Mouse (Mus musculus) left cerebral cortex, adult 2 months (tissue): ENCODE results near the gene Prr3. TPM values are rescaled to one million over a fixed set of nuclear protein-coding genes. Genes with fewer than 3 reads are reported as not detected.

Source experiments
- DNase-seq, 2 experiments: peaks; one replicate each; pipeline ENCODE4 v3.0.0; 2021 to 2022; ENCODE audit warnings: low spot score in 2 of 2, mixed read lengths in 1 of 2; ENCODE audit errors: extremely low spot score in 1 of 2
- H3K27ac ChIP-seq: fragments of 200-600 bp; 2 replicates; pipeline ENCODE4 v1.8.1; 2022
- H3K4me3 ChIP-seq: fragments of 200-600 bp; 2 replicates; pipeline ENCODE4 v1.8.1; 2022
- CTCF ChIP-seq: fragments of 200-600 bp; IDR thresholded peaks from 2 replicates; pipeline ENCODE4 v1.8.1; 2022; ENCODE audit warnings: antibody characterized with exemption, mild to moderate bottlenecking, moderate library complexity
- intact Hi-C: fragments of 180-260 bp; cut with DNase I; formaldehyde crosslinking; loops from one replicate; pipeline ENCODE4 v1.15.1; 2025
- total RNA-seq, 2 experiments: library from RNA; stranded (reverse); gene quantifications; 2 replicates each; pipeline ENCODE4 v1.2.3; 2021

Prr3 gene
- total RNA-seq, 2 experiments from 2014 or later: 40.8 to 43.9 TPM

- DNase-seq: no peak
- H3K4me3 ChIP-seq: peak overlapping the region; percentile 28
- no peak for TF ChIP-seq CTCF
- intact Hi-C loops: loop anchor here (1.0 to 5.0 kb wide), 3 partner anchors 37 to 194 kb away; partner anchors contain the start of gene H2-T3
- H3K27ac ChIP-seq: peak overlapping the region; percentile 38; the same call in 1 of the 2 replicates
Measured at GRCm38 (mm10) chr17:35997713-35998510, 17.9 kb upstream of the Prr3 start.

DNA sequence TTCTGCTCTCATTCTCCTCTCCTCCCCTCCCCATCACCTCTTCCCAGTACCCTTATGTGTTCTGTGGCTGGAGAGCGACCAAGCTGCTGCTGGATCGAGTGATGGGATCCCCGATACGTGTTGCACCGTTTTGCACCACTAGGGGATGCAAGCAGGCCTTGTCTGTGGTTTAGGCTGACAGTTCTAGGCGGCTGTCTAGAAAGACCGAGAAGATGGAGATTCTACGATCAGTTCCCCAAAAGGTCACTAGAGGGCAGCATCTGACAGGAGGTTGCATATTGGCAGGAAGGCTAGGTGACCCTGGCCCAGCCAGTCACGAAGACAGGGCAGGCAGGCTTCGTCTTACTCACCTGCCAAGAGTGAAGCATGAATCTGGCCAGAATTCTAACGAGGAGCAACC is 16.9 kb upstream of the Prr3 start:
- H3K4me3 ChIP-seq: peak overlapping the region; percentile 28
- peak overlapping the region; percentile 38 for H3K27ac ChIP-seq
- DNase-seq: peak; percentile 92 to 96
- peak; percentile 98 for TF ChIP-seq CTCF
- intact Hi-C loops: loop anchor here (1.0 to 5.0 kb wide), 3 partner anchors 38 to 195 kb away; partner anchors contain the start of gene H2-T3

GRCm38 (mm10) chr17:35994879-35995240 is 14.8 kb upstream of the Prr3 start:
- intact Hi-C loops: loop anchor here (5.0 kb wide), 1 partner anchor 197 kb away; the partner anchor contains the start of gene H2-T3
- Histone ChIP-seq H3K4me3 (peak overlapping the region; percentile 54), H3K27ac (peak overlapping the region; percentile 61)
- no peak for TF ChIP-seq CTCF
- no peak for DNase-seq

- no peak for TF ChIP-seq CTCF
- H3K27ac ChIP-seq: peak overlapping the region; percentile 61
- intact Hi-C loops: no loop called here
- H3K4me3 ChIP-seq: peak overlapping the region; percentile 54
- DNase-seq: peak; percentile 73 to 81
Measured at GRCm38 (mm10) chr17:35994175-35994878, 14.3 kb upstream of the Prr3 start.

DNA sequence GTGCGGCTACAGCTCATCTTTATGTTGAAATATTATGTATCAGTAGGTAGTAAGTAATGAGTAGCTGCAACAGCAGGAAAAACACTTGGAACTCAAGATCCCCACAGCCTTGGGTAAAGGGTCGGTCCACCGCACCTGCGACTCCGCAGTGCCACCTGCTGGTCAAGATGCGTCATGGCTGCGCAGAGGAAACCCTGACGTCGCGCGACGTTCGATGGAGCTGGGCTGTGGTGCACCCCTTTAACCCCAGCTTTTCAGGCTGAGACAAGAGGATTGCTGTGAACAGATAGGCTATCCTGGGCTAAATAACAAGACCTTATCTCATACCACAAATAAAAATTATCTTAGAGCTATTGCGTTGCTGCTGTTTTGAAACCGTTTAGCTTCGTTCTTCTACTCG is 13.6 kb upstream of the Prr3 start:
- Histone ChIP-seq H3K27ac (peak overlapping the region; percentile 61; the same call in 1 of the 2 replicates), H3K4me3 (peak overlapping the region; percentile 54)
- TF ChIP-seq CTCF: peak; percentile 99
- intact Hi-C loops: loop anchor here (1.0 kb wide), 1 partner anchor 55 kb away; no protein-coding TSS in a partner anchor
- DNase-seq: peak; percentile 78 to 80

GRCm38 (mm10) chr17:35991781-35992180 is 11.7 kb upstream of the Prr3 start:
- no peak overlapping the region for H3K4me3 ChIP-seq
- no peak for DNase-seq
- no peak overlapping the region for H3K27ac ChIP-seq
- TF ChIP-seq CTCF: no peak
- intact Hi-C loops: no loop called here

DNA sequence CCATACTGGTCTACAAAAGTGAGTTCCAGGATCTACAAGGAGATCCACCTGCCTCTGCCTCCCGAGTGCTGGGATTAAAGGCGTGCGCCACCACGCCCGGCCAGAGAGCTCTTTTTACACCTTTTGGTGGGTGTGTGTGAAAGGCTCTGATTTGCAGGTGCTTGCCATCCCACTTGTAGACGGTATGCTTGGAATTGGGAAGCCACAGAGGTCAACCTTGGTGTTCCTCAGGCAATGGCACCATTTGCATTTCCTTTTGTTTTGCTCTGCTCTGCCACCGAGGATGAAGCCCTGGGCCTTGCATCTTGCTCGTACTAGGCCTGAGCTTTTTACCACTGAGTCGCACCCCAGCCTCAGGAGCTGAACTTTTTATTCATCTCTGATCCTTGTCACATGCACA is 1.7 kb upstream of the Prr3 start:
- H3K4me3 ChIP-seq: no peak overlapping the region
- no peak for TF ChIP-seq CTCF
- H3K27ac ChIP-seq: no peak overlapping the region
- intact Hi-C loops: no loop called here
- DNase-seq: no peak

DNA sequence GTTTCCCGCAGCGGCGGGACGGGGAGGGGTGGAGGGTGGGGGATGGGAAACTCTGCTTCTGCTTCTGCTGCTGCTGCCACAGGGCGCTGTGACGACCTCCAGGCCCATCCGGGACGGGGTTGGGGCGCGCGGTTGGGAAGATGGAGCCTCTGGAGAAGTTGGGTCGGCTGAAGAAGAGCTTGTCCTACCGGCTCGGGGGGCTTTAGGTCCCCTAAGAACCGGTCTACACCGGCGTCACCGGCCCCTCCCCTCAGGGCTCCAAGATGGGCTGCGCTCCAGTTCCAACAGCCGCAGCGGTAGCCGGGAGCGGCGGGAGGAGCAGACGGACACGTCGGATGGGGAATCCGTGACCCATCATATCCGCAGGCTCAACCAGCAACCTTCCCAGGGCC is 323 bp upstream of the Prr3 start:
- Histone ChIP-seq H3K27ac (peak overlapping the region; percentile 95), H3K4me3 (peak overlapping the region; percentile 79)
- DNase-seq: peak; percentile 60 to 62
- intact Hi-C loops: no loop called here
- no peak for TF ChIP-seq CTCF

GRCm38 (mm10) chr17:35978811-35979400 is 1.1 kb downstream of the Prr3 start:
- DNase-seq: peak in 1 of 2 experiments; percentile 88
- intact Hi-C loops: loop anchor here (1.0 kb wide), 1 partner anchor 9 kb away; no protein-coding TSS in a partner anchor
- Histone ChIP-seq H3K27ac (peak overlapping the region; percentile 95), H3K4me3 (peak overlapping the region; percentile 79)
- TF ChIP-seq CTCF: no peak; the same call in 1 of the 2 replicates

GRCm38 (mm10) chr17:35972131-35972530 is 7.9 kb downstream of the Prr3 start:
- TF ChIP-seq CTCF: no peak
- intact Hi-C loops: loop anchor here (5.0 kb wide), 1 partner anchor 35 kb away; no protein-coding TSS in a partner anchor
- DNase-seq: no peak
- Histone ChIP-seq H3K27ac (no peak overlapping the region), H3K4me3 (no peak overlapping the region)
